Mouse (Mus musculus) thymus, adult 2 months (tissue): ENCODE measurements at regions not wholly inside any gene's neighbourhood (a gene's known extent, or its start where the extent isn't known, plus 50 kb on each side); places are given as distances from the start of the nearest gene placed in this dataset.

Experiments used
- DNase-seq: peaks from one replicate; pipeline ENCODE4 v3.0.0; 2021
- H3K27ac ChIP-seq: fragments of 200-500 bp; 2 replicates; pipeline ENCODE4 v1.5.1; 2012; ENCODE audit warnings: low read length, control low read depth; ENCODE audit not compliant: control insufficient read depth, insufficient read depth
- H3K27me3 ChIP-seq: fragments of 200-500 bp; 2 replicates; pipeline ENCODE4 v1.6.1; 2012; ENCODE audit warnings: mild to moderate bottlenecking, low read length, moderate library complexity, mixed read lengths; ENCODE audit not compliant: control insufficient read depth, insufficient read depth
- H3K36me3 ChIP-seq: fragments of 200-500 bp; 2 replicates; pipeline ENCODE4 v1.6.1; 2012; ENCODE audit warnings: mild to moderate bottlenecking, low read length, moderate library complexity; ENCODE audit not compliant: control insufficient read depth, insufficient read depth
- H3K4me1 ChIP-seq: fragments of 200-500 bp; replicated peaks from 2 replicates; pipeline ENCODE4 v1.6.1; 2012; ENCODE audit warnings: low read length; ENCODE audit not compliant: control insufficient read depth, insufficient read depth
- H3K4me3 ChIP-seq: fragments of 200-500 bp; 2 replicates; pipeline ENCODE4 v1.5.1; 2012; ENCODE audit warnings: mild to moderate bottlenecking, low read length, control low read depth, moderate library complexity; ENCODE audit not compliant: control insufficient read depth, insufficient read depth
- CTCF ChIP-seq: fragments of 200-500 bp; IDR thresholded peaks from 2 replicates; pipeline ENCODE4 v1.5.1; 2012; ENCODE audit warnings: mild to moderate bottlenecking, control low read depth, low read length, moderate library complexity, borderline replicate concordance; ENCODE audit not compliant: control insufficient read depth, poor library complexity, insufficient read depth; ENCODE audit errors: extremely low read depth
- POLR2A ChIP-seq: fragments of 200-500 bp; IDR thresholded peaks from 2 replicates; pipeline ENCODE4 v1.6.1; 2012; ENCODE audit warnings: mild to moderate bottlenecking, low read length, control low read depth, moderate library complexity; ENCODE audit not compliant: control insufficient read depth, poor library complexity, insufficient read depth; ENCODE audit errors: extremely low read depth
- WGBS: fragments of 180-500 bp; shearing (Covaris S2); methylation state at CpG from one replicate; pipeline ENCODE4 v1.1.7; 2018; 5-methylcytosine and 5-hydroxymethylcytosine counted together

DNA sequence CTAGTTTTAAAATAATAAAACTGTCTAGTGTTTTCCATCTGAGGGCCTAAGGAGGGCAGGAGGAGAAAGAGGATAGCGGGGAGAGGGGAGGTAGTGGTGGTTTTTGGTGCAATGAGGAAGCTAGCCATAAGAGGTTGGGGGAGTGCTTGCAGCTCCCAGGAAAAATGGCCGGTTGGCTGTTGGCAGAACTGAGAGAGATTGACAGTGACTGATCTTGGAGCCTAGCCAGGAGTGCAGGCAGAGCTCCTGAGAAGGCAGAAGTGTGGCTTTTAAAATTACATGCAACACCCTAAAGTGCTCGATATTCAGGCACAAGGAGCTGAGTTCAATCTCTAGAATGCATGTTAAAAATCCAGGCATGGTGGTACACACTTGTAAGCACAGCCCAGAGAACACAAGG is 938.3 kb upstream of the 2610301B20Rik start:
- no peak for DNase-seq
- Histone ChIP-seq H3K27ac (no peak overlapping the region), H3K27me3 (no peaks in the 10 kb centered on the region), H3K4me1 (no peaks in the 10 kb centered on the region), H3K36me3 (no peaks in the 10 kb centered on the region), H3K4me3 (no peak overlapping the region)
- 16% methylated on average over 3 of the region's 3 CpGs for WGBS
- TF ChIP-seq POLR2A (no peak), CTCF (no peak)

DNA sequence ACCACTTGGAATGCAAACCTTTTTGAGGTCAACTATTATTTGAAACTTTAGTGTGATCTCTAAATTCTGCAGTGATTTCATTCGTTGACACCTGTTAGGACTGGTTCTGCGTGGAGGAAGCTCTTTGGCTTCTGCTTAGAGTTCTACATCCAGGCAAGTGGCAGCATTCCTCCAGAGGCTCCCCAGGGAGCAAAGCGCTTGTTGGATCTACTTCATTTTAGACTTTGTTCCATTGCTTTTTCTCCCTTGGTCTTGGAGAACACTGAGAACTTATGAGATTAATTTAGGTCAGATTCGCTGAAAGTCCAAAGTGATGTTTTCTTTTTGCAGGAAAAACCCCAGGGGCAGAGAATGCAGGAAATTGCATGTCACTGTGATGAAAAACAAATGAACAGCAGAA is 922.9 kb upstream of the 2610301B20Rik start:
- Histone ChIP-seq H3K4me1 (no peaks in the 10 kb centered on the region), H3K36me3 (no peaks in the 10 kb centered on the region), H3K27me3 (no peaks in the 10 kb centered on the region), H3K27ac (no peak overlapping the region), H3K4me3 (no peak overlapping the region)
- WGBS, result 95% methylated on average over 4 of the region's 4 CpGs
- TF ChIP-seq CTCF (no peak), POLR2A (no peak)
- no peak for DNase-seq

DNA sequence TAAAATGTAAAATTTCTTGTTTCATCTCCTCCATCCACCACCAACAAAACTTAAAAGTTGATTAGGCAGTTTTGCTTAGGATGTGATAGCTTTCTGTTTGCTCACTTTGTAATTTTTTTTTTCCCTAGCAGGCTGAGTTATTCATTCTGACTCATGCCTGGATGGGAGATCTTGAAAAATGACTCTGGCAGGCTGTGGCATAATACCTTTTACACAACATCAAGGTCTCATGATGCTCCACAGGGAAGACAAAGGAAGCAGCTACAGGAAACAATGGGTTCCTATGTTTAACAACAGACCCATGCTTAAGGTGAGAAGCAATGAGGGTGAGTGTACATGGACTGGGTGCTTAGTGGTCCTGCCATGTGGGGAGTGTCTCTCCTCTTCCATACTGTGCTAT is 899.7 kb upstream of the 2610301B20Rik start:
- DNase-seq, result no peak
- no peaks in the 10 kb centered on the region for H3K27me3 ChIP-seq
- TF ChIP-seq POLR2A (no peak), CTCF (no peak)
- no peaks in the 10 kb centered on the region for H3K36me3 ChIP-seq
- H3K27ac ChIP-seq, result no peak overlapping the region
- H3K4me3 ChIP-seq, result no peak overlapping the region
- no peaks in the 10 kb centered on the region for H3K4me1 ChIP-seq

GRCm38 (mm10) chr4:9981354-9982040 is 892.8 kb upstream of the 2610301B20Rik start:
- TF ChIP-seq POLR2A (no peak), CTCF (no peak)
- no peaks in the 10 kb centered on the region for H3K36me3 ChIP-seq
- 90% methylated on average over 3 of the region's 3 CpGs for WGBS
- H3K4me3 ChIP-seq, result no peak overlapping the region
- H3K4me1 ChIP-seq, result no peaks in the 10 kb centered on the region
- H3K27ac ChIP-seq, result no peak overlapping the region
- no peaks in the 10 kb centered on the region for H3K27me3 ChIP-seq
- DNase-seq, result no peak

DNA sequence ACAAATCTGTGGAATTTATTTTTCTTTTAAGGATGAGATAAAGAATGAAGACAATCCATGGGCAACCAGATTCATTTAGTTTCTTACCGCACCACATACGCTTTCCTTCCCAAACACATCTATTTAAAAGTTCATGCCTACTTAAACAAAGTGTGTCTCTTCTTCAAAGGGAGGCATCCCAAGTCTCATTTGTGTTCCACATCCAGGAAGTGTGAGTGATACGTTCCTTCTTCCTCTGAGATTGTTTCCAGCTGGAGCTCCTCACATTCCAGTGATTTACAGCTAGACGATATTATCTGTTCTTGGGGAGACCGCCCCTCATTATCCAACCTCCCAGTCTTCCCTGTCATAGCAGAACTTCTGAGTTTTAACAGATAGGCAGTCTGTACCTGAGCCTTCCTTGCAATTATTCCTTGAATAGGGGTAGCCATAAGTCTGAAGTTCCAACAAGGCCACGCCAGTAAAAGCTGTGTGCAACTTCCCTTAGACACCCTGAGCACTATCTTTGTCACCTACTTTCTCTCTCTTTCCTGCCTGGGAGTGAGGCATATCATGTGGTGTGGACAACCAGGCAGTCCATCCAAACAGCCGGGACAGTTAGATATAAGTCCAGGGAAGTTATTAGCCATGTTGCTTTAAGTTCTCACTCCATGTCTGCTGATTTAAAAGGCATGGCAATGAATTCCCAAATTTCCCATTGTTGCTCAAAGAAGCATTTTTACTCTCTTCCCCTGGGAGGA is 891.3 kb upstream of the 2610301B20Rik start:
- Histone ChIP-seq H3K27me3 (no peaks in the 10 kb centered on the region), H3K4me3 (no peak overlapping the region), H3K36me3 (no peaks in the 10 kb centered on the region), H3K4me1 (no peaks in the 10 kb centered on the region), H3K27ac (no peak overlapping the region)
- 92% methylated on average over 7 of the region's 7 CpGs for WGBS
- DNase-seq, result no peak
- TF ChIP-seq POLR2A (no peak), CTCF (no peak)

GRCm38 (mm10) chr4:9993871-9994270 is 880.4 kb upstream of the 2610301B20Rik start:
- no peak for DNase-seq
- H3K36me3 ChIP-seq, result no peaks in the 10 kb centered on the region
- no peaks in the 10 kb centered on the region for H3K27me3 ChIP-seq
- no peak overlapping the region for H3K27ac ChIP-seq
- 68% methylated on average over 1 of the region's 1 CpGs for WGBS
- no peak overlapping the region for H3K4me3 ChIP-seq
- H3K4me1 ChIP-seq, result no peaks in the 10 kb centered on the region
- TF ChIP-seq CTCF (no peak), POLR2A (no peak)

DNA sequence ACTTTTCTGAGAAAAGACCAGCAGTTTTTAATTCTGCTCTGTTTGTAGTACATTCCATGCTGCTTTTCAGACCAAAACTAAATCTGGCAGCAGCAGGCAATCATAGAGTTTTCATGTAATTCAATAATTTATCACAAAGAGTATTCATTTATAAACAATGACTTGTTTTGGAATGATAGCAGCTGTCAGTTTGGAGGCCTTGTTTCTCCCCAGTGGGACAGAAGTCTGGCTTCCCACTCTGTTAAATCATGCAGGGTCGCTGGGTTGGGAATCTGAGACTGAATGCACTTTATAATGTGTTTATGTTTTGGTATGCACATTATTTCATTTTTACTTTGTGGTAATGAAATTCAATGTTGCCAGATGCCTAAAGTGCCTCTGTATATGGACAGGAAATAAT is 879.8 kb upstream of the 2610301B20Rik start:
- TF ChIP-seq CTCF, result no peak
- TF ChIP-seq POLR2A, result no peak
- H3K4me3 ChIP-seq, result no peak overlapping the region
- H3K36me3 ChIP-seq, result no peaks in the 10 kb centered on the region
- WGBS, result 89% methylated on average over 1 of the region's 1 CpGs
- H3K4me1 ChIP-seq, result no peaks in the 10 kb centered on the region
- DNase-seq, result no peak
- H3K27ac ChIP-seq, result no peak overlapping the region
- no peaks in the 10 kb centered on the region for H3K27me3 ChIP-seq
